Mouse (Mus musculus) spleen, adult 2 months (tissue): ENCODE results near the gene Slc35b2.

Experiments used
- CTCF ChIP-seq: fragments of 200-500 bp; IDR thresholded peaks from 2 replicates; pipeline ENCODE4 v1.5.1; 2011; ENCODE audit warnings: mild to moderate bottlenecking, inconsistent platforms; ENCODE audit not compliant: insufficient read depth, insufficient read length, insufficient replicate concordance; ENCODE audit errors: extremely low read depth
- POLR2A ChIP-seq: fragments of 200-500 bp; IDR thresholded peaks from 2 replicates; pipeline ENCODE4 v1.6.1; 2011; ENCODE audit warnings: low read depth, low read length, inconsistent platforms

GRCm38 (mm10) chr17:45579554-45579953 is 15.9 kb downstream of the Slc35b2 start:
- no peak for TF ChIP-seq POLR2A
- no peak for TF ChIP-seq CTCF
